ENCODE assay signal across 16 mouse cellular contexts in the genomic region with DNA sequence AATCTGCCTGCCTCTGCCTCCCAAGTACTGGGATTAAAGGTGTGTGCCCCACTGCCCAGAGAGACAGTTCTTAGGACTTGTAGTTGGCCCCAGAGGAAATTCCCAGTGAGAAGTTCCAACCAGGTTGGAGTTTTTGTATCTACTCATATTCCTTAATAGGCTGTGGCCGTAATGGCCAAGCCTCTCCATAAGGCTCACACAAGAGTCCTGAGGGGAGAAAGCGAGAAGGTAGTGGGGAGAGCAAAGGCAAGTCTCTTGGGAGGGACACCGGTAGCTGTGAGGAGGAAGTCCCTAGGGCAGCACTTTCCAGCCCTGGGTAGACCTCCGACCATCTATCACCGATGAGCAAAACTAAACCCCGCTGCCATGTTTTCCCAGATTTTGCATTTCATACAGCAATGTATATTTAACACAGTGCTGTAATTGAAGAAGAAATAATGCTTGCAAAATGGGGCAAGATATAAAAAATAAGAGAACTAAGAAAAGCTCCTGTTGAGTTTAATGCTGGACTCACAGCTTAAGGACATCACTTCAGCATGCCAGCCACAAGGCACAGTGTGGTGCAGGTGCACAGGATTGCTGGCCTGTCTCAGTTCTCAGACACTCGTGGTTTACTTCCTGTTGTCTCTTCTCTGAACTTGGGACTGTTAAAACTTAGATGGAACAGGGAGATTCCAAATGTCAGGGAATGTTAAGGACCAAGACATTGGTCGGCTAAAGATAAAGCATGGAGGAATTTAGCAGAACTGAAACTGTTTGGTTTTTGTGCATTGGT. TPM values are rescaled to one million over a fixed set of nuclear protein-coding genes. Genes with fewer than 3 reads are reported as not detected.
DNase-seq lines count a peak whose midpoint lies in the region; ATAC-seq lines count a peak whose summit lies in the region.
"Had no signal": no experiment of that assay in that cellular context is flagged by ENCODE, and none has a peak within 500 bp of the region (broad histone marks: within the 10 kb centered on the region; RNA-seq: fewer than 3 reads in every experiment).

No protein-coding gene starts in this region.

- H3K36me3 ChIP-seq in forebrain, embryonic 11.5 days (ENCODE audit: control insufficient read depth, insufficient read depth, low read length), result peaks cover 18% of the 10 kb centered on the region; the same call in 1 of the 2 replicates
- peaks cover 21% of the 10 kb centered on the region for H3K36me3 ChIP-seq in forebrain, embryonic 16.5 days (ENCODE audit: control insufficient read depth, insufficient read depth)
- H3K36me3 ChIP-seq in embryonic facial prominence, embryonic 13.5 days, result peaks cover 47% of the 10 kb centered on the region
- peaks cover 47% of the 10 kb centered on the region for H3K36me3 ChIP-seq in liver, embryonic 12.5 days

- H3K4me1 ChIP-seq in forebrain, embryonic 11.5 days (replicated peaks; ENCODE audit: control insufficient read depth, insufficient read depth, low read length), result peaks cover 12% of the 10 kb centered on the region
- H3K4me1 ChIP-seq in forebrain, embryonic 16.5 days (replicated peaks; ENCODE audit: control insufficient read depth, insufficient read depth, low read length), result peaks cover 12% of the 10 kb centered on the region
- peaks cover 12% of the 10 kb centered on the region for H3K4me1 ChIP-seq in embryonic facial prominence, embryonic 13.5 days
- peaks cover 35% of the 10 kb centered on the region for H3K4me1 ChIP-seq in liver, embryonic 12.5 days

- no peak overlapping the region for H3K9ac ChIP-seq in forebrain, embryonic 11.5 days (ENCODE audit: low read length)
- H3K9ac ChIP-seq in forebrain, embryonic 16.5 days (replicated peaks; ENCODE audit: low read depth, low read length), result no peak overlapping the region
- H3K9ac ChIP-seq in embryonic facial prominence, embryonic 13.5 days, result no peak overlapping the region
- H3K9ac ChIP-seq in liver, embryonic 12.5 days, result no peak overlapping the region
- H3K9ac ChIP-seq: heart, embryonic 12.5 days; hindbrain, embryonic 14.5 days had no signal

- no peak for DNase-seq in forebrain, embryonic 11.5 days (ENCODE audit: low spot score)
- DNase-seq in A20 (ENCODE audit: low read depth, low spot score), result peak; percentile 48
- no peak for DNase-seq in gastrocnemius, postnatal 10 days
- DNase-seq in right cerebral cortex, adult 2 months (ENCODE audit: low spot score in 2 of 2), result no peak
- DNase-seq in heart, postnatal 14 days, result no peak
- DNase-seq: layer of hippocampus, postnatal 36 days; lung, adult 18-20 months; spleen, adult 18-20 months; thymus, adult 18-20 months had no signal

- H3K9me3 ChIP-seq in forebrain, embryonic 11.5 days (ENCODE audit: control insufficient read depth, low read length), result no peaks in the 10 kb centered on the region
- H3K9me3 ChIP-seq in forebrain, embryonic 16.5 days (ENCODE audit: control insufficient read depth, low read length), result no peaks in the 10 kb centered on the region
- no peaks in the 10 kb centered on the region for H3K9me3 ChIP-seq in embryonic facial prominence, embryonic 13.5 days
- H3K9me3 ChIP-seq in liver, embryonic 12.5 days (replicated peaks), result no peaks in the 10 kb centered on the region
- H3K9me3 ChIP-seq: heart, embryonic 12.5 days had no signal

- intact Hi-C loops in heart, postnatal 14 days (cut with DNase I), result no loop called here

- no peaks in the 10 kb centered on the region for H3K27me3 ChIP-seq in forebrain, embryonic 11.5 days (ENCODE audit: control insufficient read depth, insufficient read depth, low read length)
- no peaks in the 10 kb centered on the region for H3K27me3 ChIP-seq in forebrain, embryonic 16.5 days (replicated peaks; ENCODE audit: control insufficient read depth, insufficient read depth, low read length)
- H3K27me3 ChIP-seq in embryonic facial prominence, embryonic 13.5 days, result no peaks in the 10 kb centered on the region
- H3K27me3 ChIP-seq in liver, embryonic 12.5 days (replicated peaks), result no peaks in the 10 kb centered on the region
- H3K27me3 ChIP-seq: heart, embryonic 12.5 days had no signal

- H3K4me3 ChIP-seq in forebrain, embryonic 11.5 days (ENCODE audit: low read depth, low read length), result no peak overlapping the region
- H3K4me3 ChIP-seq in forebrain, embryonic 16.5 days (replicated peaks; ENCODE audit: low read length), result no peak overlapping the region
- no peak overlapping the region for H3K4me3 ChIP-seq in embryonic facial prominence, embryonic 13.5 days
- no peak overlapping the region for H3K4me3 ChIP-seq in liver, embryonic 12.5 days
- H3K4me3 ChIP-seq: heart, embryonic 12.5 days had no signal

- no peak overlapping the region for H3K4me2 ChIP-seq in forebrain, embryonic 11.5 days (ENCODE audit: low read depth, low read length, severe bottlenecking)
- no peak overlapping the region for H3K4me2 ChIP-seq in forebrain, embryonic 16.5 days (ENCODE audit: low read length)
- no peak overlapping the region for H3K4me2 ChIP-seq in embryonic facial prominence, embryonic 13.5 days
- no peak overlapping the region for H3K4me2 ChIP-seq in liver, embryonic 12.5 days
- H3K4me2 ChIP-seq: heart, embryonic 12.5 days; hindbrain, embryonic 14.5 days had no signal

- 0 out of 2 replicates have a peak, but pooled peaks have one; percentile 18 for ATAC-seq in forebrain, embryonic 11.5 days (replicated peaks; ENCODE audit: low FRiP score)
- no peak for ATAC-seq in forebrain, embryonic 16.5 days
- no peak for ATAC-seq in embryonic facial prominence, embryonic 13.5 days (ENCODE audit: insufficient number of reproducible peaks, insufficient read depth, low FRiP score, low TSS enrichment, low read depth)
- ATAC-seq in liver, embryonic 12.5 days, result peak; percentile 56
- ATAC-seq: midbrain, embryonic 16.5 days had no signal

- 40% methylated on average over 8 of the region's 8 CpGs for WGBS in forebrain, embryonic 11.5 days
- 41% methylated on average over 8 of the region's 8 CpGs for WGBS in forebrain, embryonic 16.5 days
- 32% methylated on average over 8 of the region's 8 CpGs for WGBS in embryonic facial prominence, embryonic 13.5 days
- 22% methylated on average over 8 of the region's 8 CpGs for WGBS in liver, embryonic 12.5 days (ENCODE audit: insufficient replicate concordance)

- H3K27ac ChIP-seq in forebrain, embryonic 11.5 days (ENCODE audit: low read depth, low read length), result no peak overlapping the region
- no peak overlapping the region for H3K27ac ChIP-seq in forebrain, embryonic 16.5 days (ENCODE audit: low read length)
- H3K27ac ChIP-seq in embryonic facial prominence, embryonic 13.5 days, result peak overlapping the region; percentile 18; the same call in 1 of the 2 replicates
- peak overlapping the region; percentile 96 for H3K27ac ChIP-seq in liver, embryonic 12.5 days
- H3K27ac ChIP-seq: hindbrain, embryonic 14.5 days; kidney, postnatal 0 days had no signal

RNA-seq across cellular contexts. Expression of gene Rpsa, which starts 5.7 kb away (rescaled TPM):
- polyA plus RNA-seq in forebrain, embryonic 11.5 days (2014; fragmentation: Nextera tagmentation; extraction: Ambion mirVana), result 1,443 and 1,598 TPM in 2 replicates
- polyA plus RNA-seq in forebrain, embryonic 16.5 days (2015; fragmentation: Nextera tagmentation; extraction: Ambion mirVana), result 953 and 1,017 TPM in 2 replicates
- polyA plus RNA-seq in embryonic facial prominence, embryonic 13.5 days (2015; fragmentation: Nextera tagmentation; extraction: Ambion mirVana), result 1,482 and 1,560 TPM in 2 replicates
- polyA plus RNA-seq in liver, embryonic 12.5 days (2016; fragmentation: Nextera tagmentation; extraction: Ambion mirVana), result 1,191 and 1,263 TPM in 2 replicates
- total RNA-seq in gastrocnemius, postnatal 10 days (2021), result 100 to 1,000 TPM; 710 to 760 TPM
- total RNA-seq in heart, postnatal 14 days (2021), result 100 to 1,000 TPM; 475 to 558 TPM

RNA-seq across cellular contexts. Expression of gene Mobp, which starts 16.3 kb away (rescaled TPM):
- polyA plus RNA-seq in forebrain, embryonic 11.5 days (2014; fragmentation: Nextera tagmentation; extraction: Ambion mirVana), result 1.9 and 3.2 TPM in 2 replicates
- polyA plus RNA-seq in forebrain, embryonic 16.5 days (2015; fragmentation: Nextera tagmentation; extraction: Ambion mirVana), result 0.13 TPM in 1 of 2 replicates, not detected in the other
- polyA plus RNA-seq in embryonic facial prominence, embryonic 13.5 days (2015; fragmentation: Nextera tagmentation; extraction: Ambion mirVana), result not detected in 2 replicates
- not detected in 2 replicates for polyA plus RNA-seq in liver, embryonic 12.5 days (2016; fragmentation: Nextera tagmentation; extraction: Ambion mirVana)
- under 1 TPM in 1 of 2 experiments, not detected in 1; 0.77 TPM for total RNA-seq in gastrocnemius, postnatal 10 days (2021)
- total RNA-seq in heart, postnatal 14 days (2021), result not detected
- polyA plus RNA-seq: heart, embryonic 12.5 days had no signal

RNA-seq across cellular contexts. Expression of gene Slc25a38, which starts 23.0 kb away (rescaled TPM):
- 33.7 and 38.1 TPM in 2 replicates for polyA plus RNA-seq in forebrain, embryonic 11.5 days (2014; fragmentation: Nextera tagmentation; extraction: Ambion mirVana)
- 37.5 and 39.4 TPM in 2 replicates for polyA plus RNA-seq in forebrain, embryonic 16.5 days (2015; fragmentation: Nextera tagmentation; extraction: Ambion mirVana)
- polyA plus RNA-seq in embryonic facial prominence, embryonic 13.5 days (2015; fragmentation: Nextera tagmentation; extraction: Ambion mirVana), result 33.5 and 35.6 TPM in 2 replicates
- 142 and 144 TPM in 2 replicates for polyA plus RNA-seq in liver, embryonic 12.5 days (2016; fragmentation: Nextera tagmentation; extraction: Ambion mirVana)
- total RNA-seq in gastrocnemius, postnatal 10 days (2021), result 1 to 10 TPM; 8.9 to 9.8 TPM
- 10 to 100 TPM; 12.3 to 14.0 TPM for total RNA-seq in heart, postnatal 14 days (2021)

RNA-seq across cellular contexts. Expression of gene Ccr8, which starts 41.3 kb away (rescaled TPM):
- polyA plus RNA-seq in forebrain, embryonic 11.5 days (2014; fragmentation: Nextera tagmentation; extraction: Ambion mirVana), result not detected in 2 replicates
- polyA plus RNA-seq in forebrain, embryonic 16.5 days (2015; fragmentation: Nextera tagmentation; extraction: Ambion mirVana), result not detected in 2 replicates
- polyA plus RNA-seq in embryonic facial prominence, embryonic 13.5 days (2015; fragmentation: Nextera tagmentation; extraction: Ambion mirVana), result 0.52 and 0.98 TPM in 2 replicates
- polyA plus RNA-seq in liver, embryonic 12.5 days (2016; fragmentation: Nextera tagmentation; extraction: Ambion mirVana), result not detected in 2 replicates
- total RNA-seq in gastrocnemius, postnatal 10 days (2021), result under 1 TPM in 1 of 2 experiments, not detected in 1; 0.23 TPM
- total RNA-seq in heart, postnatal 14 days (2021), result under 1 TPM in 1 of 2 experiments, not detected in 1; 0.44 TPM
- total RNA-seq: layer of hippocampus, postnatal 36 days had no signal
- polyA plus RNA-seq: heart, embryonic 12.5 days; hindbrain, embryonic 14.5 days; kidney, postnatal 0 days; midbrain, embryonic 16.5 days had no signal

Comparison
In these comparisons a context has a peak if more than half of its experiments do, and no peak if none do; other contexts are left out.
1. ATAC-seq: peak in forebrain, embryonic 11.5 days (single experiment) and liver, embryonic 12.5 days (single experiment); none in forebrain, embryonic 16.5 days (single experiment) and embryonic facial prominence, embryonic 13.5 days (single experiment).
2. H3K27ac ChIP-seq: peak in embryonic facial prominence, embryonic 13.5 days (single experiment) and liver, embryonic 12.5 days (single experiment); none in forebrain, embryonic 11.5 days (single experiment) and forebrain, embryonic 16.5 days (single experiment).